Mouse (Mus musculus) erythroblast, embryonic 14.5 days (primary cell): ENCODE results near the gene Gm49601. TPM values are rescaled to one million over a fixed set of nuclear protein-coding genes. Genes with fewer than 3 reads are reported as not detected.
A peak's percentile ranks its signal among the peaks of the same experiment; 100 is the strongest.

Experiments used
- H3K27me3 ChIP-seq: 2 replicates; pipeline ENCODE4 v1.6.1; 2012; ENCODE audit warnings: inconsistent platforms; ENCODE audit not compliant: control insufficient read depth
- H3K36me3 ChIP-seq: 2 replicates; pipeline ENCODE4 v1.6.1; 2012; ENCODE audit warnings: mild to moderate bottlenecking, inconsistent platforms; ENCODE audit not compliant: control insufficient read depth
- H3K4me1 ChIP-seq: 2 replicates; pipeline ENCODE4 v1.6.1; 2012; ENCODE audit warnings: inconsistent platforms; ENCODE audit not compliant: control insufficient read depth
- H3K4me3 ChIP-seq: replicated peaks from 2 replicates; pipeline ENCODE3; 2012; ENCODE audit warnings: moderate library complexity, mild to moderate bottlenecking, inconsistent platforms
- H3K9me3 ChIP-seq: 2 replicates; pipeline ENCODE4 v1.6.1; 2012; ENCODE audit warnings: low read length, inconsistent platforms, mixed read lengths; ENCODE audit not compliant: control insufficient read depth
- GATA1 ChIP-seq: IDR thresholded peaks from 2 replicates; pipeline ENCODE4 v1.6.1; 2012; ENCODE audit warnings: low read length, inconsistent platforms, mixed read lengths
- TAL1 ChIP-seq: IDR thresholded peaks from 3 replicates; pipeline ENCODE4 v1.6.1; 2012; ENCODE audit warnings: low read length, inconsistent platforms, mixed read lengths
- polyA plus RNA-seq: library from polyadenylated mRNA; stranded (reverse); fragments of >175 nt; gene quantifications from 2 replicates; pipeline ENCODE4 v1.2.3, GENCODE M21; 2012

Gene Gm49601
- polyA plus RNA-seq, 1 experiment: 0.02 TPM

DNA sequence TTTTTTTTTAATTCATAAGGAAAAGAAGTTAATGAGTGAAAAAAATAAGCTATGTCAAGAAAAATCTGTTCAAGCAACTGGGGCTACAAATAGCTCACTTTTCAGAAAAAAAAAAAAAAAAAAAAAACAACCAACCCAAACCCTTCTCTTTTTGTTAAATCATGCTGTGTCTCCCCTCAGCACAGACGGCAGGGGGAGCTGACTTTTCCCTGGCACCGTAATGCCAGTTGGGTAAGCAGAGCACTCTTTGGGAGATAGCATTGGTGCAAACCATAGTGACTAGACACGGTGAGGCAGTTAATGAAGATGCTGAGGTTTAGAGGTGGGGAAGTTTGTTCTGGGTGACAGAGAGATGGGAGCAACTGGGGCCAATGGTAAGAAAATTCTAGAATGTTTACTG, 5.8 kb upstream of the Gm49601 start:
- H3K4me3 ChIP-seq: no peak overlapping the region
- TF ChIP-seq TAL1: no peak
- no peak for TF ChIP-seq GATA1
- H3K36me3 ChIP-seq: no peaks in the 10 kb centered on the region
- peaks cover 61% of the 10 kb centered on the region for H3K27me3 ChIP-seq
- H3K4me1 ChIP-seq: peaks cover 10% of the 10 kb centered on the region
- no peaks in the 10 kb centered on the region; the same call in 1 of the 2 replicates for H3K9me3 ChIP-seq

DNA sequence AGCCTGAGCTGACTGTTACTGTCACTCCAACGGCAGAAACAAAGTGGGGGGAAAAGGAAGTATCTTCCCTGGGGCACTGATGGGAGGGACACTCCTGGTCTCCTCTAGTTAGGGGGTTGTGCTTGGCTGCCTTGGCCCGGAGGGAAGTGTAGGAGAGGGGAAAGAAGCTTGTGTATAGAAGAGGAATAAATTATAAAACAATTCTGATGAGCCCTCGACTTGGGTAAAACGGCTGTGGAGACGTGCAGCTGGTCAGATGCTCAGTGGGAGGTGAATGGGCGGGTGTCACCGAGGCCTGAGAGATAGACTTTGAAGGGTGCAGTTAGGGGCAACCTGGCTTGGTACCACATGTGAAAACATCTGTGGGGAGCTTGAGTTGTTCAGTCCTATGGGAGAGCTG, 4.9 kb upstream of the Gm49601 start:
- Histone ChIP-seq H3K9me3 (peaks cover 3% of the 10 kb centered on the region), H3K4me3 (no peak overlapping the region), H3K36me3 (no peaks in the 10 kb centered on the region), H3K27me3 (peaks cover 68% of the 10 kb centered on the region), H3K4me1 (peaks cover 16% of the 10 kb centered on the region)
- TF ChIP-seq TAL1 (no peak), GATA1 (no peak)

DNA sequence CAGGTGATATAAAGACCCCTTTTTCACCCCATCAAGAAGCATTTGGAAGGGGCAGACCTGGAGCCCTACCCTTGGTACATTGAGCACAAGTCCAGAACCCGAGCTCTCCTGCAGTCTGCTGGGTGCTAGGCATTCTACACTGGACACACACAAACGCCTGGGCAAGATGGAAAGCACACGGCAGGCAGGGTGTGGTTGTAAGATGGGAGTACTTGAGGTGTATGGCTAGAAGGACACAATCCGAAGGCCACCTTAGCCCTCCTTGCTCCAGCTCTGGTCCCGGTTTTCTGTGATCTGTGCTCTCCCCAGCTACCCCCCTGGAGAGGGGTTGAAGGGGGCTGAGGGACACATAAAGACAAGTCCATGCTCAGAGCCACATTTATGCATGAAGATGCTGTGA, 4.1 kb upstream of the Gm49601 start:
- H3K4me1 ChIP-seq: peaks cover 18% of the 10 kb centered on the region
- H3K9me3 ChIP-seq: peaks cover 3% of the 10 kb centered on the region
- no peaks in the 10 kb centered on the region for H3K36me3 ChIP-seq
- TF ChIP-seq GATA1 (no peak), TAL1 (no peak)
- no peak overlapping the region for H3K4me3 ChIP-seq
- peaks cover 76% of the 10 kb centered on the region for H3K27me3 ChIP-seq

DNA sequence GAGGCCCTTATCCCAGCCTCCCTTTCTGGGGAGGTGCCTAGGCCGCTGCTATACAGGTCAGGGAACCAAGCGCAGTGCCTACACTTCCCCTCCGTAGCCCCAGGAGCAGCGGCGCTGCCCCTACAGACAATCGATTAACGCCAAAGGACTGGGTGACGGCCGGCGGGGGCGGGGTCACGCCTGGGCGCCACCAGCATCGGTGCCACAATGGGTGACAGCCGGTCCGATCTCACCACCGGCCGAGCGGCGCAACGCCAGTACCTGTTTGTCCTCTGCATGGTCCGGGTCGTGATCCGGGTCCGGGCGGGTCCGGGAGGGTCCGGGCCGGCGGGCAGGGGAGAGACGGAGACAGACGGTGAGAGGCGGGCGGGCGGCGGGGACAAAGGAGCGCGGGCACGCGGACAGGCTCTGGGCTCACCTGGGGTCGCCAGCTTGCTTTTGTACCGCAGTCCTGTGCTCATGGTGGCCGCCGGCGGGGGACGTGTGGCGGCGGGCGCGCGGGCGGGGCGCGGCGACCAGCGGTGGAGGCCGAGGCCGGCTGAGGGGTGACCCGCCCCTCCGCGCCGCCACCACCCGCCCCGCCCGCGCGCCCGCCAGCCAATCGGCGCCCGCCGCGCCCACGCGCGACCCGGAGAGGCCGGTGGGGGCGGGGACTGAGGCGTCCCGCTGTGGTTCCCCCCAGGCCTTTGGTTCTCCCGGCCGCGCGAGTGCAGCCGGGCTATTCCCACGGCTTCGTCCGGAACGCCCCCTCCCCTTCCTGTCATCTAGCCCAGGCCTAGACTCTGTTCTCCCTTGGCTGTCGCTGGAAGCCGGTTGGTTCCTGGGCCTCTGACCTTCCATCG, 3.4 kb upstream of the Gm49601 start, which contains the start of gene Sept5:
Gene Sept5, minus strand, starts transcription at position 565 of the 842 bp plus-strand sequence.
- TF ChIP-seq TAL1 (no peak), GATA1 (no peak)
- peaks cover 18% of the 10 kb centered on the region for H3K4me1 ChIP-seq
- peaks cover 5% of the 10 kb centered on the region for H3K9me3 ChIP-seq
- peak within 1 kb of the TSS; percentile 55 for H3K4me3 ChIP-seq
- peaks cover 83% of the 10 kb centered on the region for H3K27me3 ChIP-seq
- no peaks in the 10 kb centered on the region for H3K36me3 ChIP-seq

DNA sequence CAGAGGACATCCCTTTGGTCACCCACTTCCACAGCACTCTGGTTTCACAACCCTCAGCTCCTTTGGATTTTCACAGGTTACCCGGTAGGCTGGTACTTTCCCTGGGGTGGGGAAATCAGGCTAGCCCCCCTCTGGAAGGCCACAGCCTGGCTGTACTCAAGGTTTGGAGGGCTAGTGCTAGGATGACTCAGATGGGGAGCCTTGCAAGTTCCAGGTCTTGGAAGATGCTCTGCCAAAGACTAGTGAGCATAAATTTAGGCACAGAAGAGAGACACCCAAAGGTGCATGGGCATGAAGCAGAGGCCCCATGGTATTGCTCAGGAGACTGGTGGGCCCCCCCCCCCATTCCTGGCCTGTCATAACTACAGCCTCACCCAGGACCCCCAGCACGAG, 2.7 kb upstream of the Gm49601 start:
- peaks cover 5% of the 10 kb centered on the region for H3K9me3 ChIP-seq
- peaks cover 90% of the 10 kb centered on the region for H3K27me3 ChIP-seq
- H3K4me1 ChIP-seq: peaks cover 18% of the 10 kb centered on the region
- TF ChIP-seq GATA1: no peak
- TF ChIP-seq TAL1: no peak
- H3K4me3 ChIP-seq: peak overlapping the region; percentile 55
- H3K36me3 ChIP-seq: no peaks in the 10 kb centered on the region

DNA sequence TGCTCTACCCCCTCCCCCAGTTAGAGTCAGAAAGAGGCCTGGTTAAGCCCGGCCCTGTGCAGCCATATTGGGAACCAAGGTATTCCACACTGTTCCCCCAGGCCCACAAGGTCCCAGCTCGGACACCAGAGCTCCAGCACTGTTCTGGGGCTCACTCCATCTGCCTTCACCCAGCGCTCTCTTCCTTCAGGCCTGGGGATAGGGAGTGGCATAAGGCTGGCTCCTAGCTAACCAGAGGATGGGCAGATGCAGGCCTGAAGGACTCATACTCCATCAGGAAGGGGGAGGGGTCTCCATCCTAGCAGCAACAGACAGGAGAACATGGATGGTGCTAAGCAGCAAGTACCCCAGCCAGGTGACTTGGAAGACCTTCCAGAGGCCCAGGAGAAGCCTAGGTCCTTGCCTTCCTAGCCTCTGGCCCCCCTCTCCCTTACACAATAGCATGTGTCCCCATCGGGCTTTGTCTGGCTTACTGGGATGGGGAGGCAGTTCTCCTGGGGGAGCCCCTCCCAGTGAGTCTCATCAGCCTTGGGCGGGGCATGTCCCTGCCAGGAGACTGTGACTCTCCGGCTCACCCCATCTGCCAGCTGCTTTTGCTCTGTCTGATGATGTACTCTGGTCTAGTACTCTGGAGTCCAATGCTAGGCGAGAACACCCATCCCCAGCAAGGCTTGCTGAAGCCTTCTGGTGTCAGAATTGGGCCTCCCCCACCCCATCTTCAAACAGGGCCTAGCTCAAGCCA, 2.1 kb upstream of the Gm49601 start:
- Histone ChIP-seq H3K36me3 (no peaks in the 10 kb centered on the region), H3K27me3 (peaks cover 95% of the 10 kb centered on the region), H3K9me3 (peaks cover 5% of the 10 kb centered on the region; the same call in 1 of the 2 replicates), H3K4me3 (no peak overlapping the region), H3K4me1 (peaks cover 18% of the 10 kb centered on the region)
- TF ChIP-seq TAL1 (no peak), GATA1 (no peak)

DNA sequence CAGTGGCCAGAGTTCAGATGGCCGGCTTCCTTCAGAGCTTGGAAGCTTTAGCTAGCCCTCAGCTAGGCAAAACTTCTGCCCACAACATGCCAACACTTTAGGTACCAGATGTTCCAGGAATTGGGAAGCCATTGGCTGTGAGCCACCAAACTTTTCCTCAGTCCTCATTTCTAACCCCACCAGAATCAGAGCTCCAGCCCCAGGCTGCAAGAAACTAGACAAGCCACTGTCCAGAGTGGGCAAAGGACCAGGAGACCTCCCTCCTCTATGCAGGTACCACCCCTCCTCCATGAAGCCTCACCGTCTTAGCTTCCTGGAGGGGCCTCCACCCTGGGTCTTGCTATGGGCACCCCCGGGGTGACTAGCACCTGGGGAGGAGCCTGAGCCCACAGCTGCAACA, 936 bp upstream of the Gm49601 start:
- Histone ChIP-seq H3K36me3 (no peaks in the 10 kb centered on the region), H3K27me3 (peaks cover 98% of the 10 kb centered on the region), H3K4me1 (peaks cover 18% of the 10 kb centered on the region), H3K4me3 (no peak overlapping the region), H3K9me3 (peaks cover 5% of the 10 kb centered on the region; the same call in 1 of the 2 replicates)
- no peak for TF ChIP-seq GATA1
- no peak for TF ChIP-seq TAL1

DNA sequence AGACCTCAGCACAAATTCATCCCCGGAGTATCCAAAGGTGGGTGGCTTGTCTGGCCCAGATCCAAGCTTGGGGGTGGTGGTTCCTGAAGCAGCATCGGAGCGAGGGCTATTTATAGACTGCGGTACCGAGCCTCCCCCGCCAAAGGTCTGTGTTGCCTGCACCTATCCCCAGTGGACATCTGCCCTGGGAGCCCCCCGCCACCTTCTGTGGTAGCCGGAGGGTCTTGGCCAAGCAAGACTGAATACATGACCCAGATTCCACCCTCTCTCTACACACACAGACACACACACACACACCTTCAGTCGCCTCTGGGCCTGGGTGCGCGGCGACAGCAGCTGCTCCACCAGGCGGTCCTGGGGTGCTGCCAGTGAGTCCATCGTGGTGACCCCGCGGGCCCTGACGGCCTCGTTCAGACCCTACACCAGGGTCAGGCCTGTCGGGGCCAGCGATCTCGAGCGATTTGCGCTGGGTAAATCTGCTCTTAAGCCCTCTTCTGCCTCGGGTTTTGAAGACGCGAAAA, 376 bp downstream of the Gm49601 start:
- Histone ChIP-seq H3K27me3 (peaks cover 100% of the 10 kb centered on the region), H3K4me3 (peak overlapping the region; percentile 42), H3K4me1 (peaks cover 21% of the 10 kb centered on the region), H3K36me3 (no peaks in the 10 kb centered on the region), H3K9me3 (peaks cover 9% of the 10 kb centered on the region; the same call in 1 of the 2 replicates)
- TF ChIP-seq GATA1 (no peak), TAL1 (no peak)

DNA sequence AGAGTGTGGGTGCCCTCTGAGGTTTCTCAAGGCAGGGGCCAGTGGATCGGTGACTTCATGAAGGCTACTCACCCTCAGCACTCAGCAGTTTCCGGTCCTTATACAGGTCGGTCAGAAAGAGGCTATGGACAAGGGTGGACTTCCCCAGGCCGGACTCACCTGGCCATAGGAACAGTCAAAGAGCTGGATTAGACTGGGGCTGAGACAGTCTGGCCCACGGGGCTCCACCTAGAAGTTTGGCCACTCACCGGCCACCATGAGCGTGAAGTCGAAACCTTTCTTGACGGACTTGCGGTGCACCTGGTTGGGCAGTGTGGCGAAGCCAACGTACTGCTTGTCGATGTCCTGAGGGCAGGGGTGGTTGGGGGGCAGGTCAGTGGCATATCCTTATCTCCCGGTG, 1.1 kb downstream of the Gm49601 start:
- H3K4me3 ChIP-seq: no peak overlapping the region
- peaks cover 100% of the 10 kb centered on the region for H3K27me3 ChIP-seq
- TF ChIP-seq GATA1: no peak
- no peak for TF ChIP-seq TAL1
- H3K4me1 ChIP-seq: peaks cover 23% of the 10 kb centered on the region
- H3K36me3 ChIP-seq: no peaks in the 10 kb centered on the region
- H3K9me3 ChIP-seq: peaks cover 11% of the 10 kb centered on the region; the same call in 1 of the 2 replicates
